Mouse (Mus musculus): ENCODE measurements around the gene Cilp. TPM values are rescaled to one million over a fixed set of nuclear protein-coding genes. Genes with fewer than 3 reads are reported as not detected.

Cilp gene
- polyA plus RNA-seq, 1 experiment from 2014 or later, result 0.82 TPM

DNA sequence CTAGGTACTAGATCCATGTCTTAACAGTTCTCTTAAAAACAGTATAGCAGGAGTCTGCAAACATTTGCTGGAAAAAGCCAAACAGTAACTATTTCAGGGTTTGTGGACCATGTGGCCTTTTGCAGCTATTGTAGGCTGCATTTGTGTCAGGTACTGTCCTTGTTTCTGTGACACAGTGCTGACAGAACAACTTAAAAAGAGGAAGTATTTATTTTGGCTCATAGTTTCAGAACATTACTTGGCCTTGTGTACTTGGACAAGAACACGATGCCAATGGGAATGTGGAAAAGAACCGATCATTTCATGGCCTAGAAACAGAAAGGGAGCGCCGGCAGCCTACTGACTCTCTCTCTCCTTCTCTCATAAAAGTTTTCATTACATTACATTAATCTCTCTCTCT, 38.6 kb downstream of the Cilp start:
- no peaks in the 10 kb centered on the region for H3K9me3 ChIP-seq (ENCODE audit: low read length)
- H3K9ac ChIP-seq (replicated peaks; ENCODE audit: low read length), result no peak overlapping the region
- no peak for ATAC-seq (ENCODE audit: low FRiP score, low TSS enrichment)
- WGBS, result 82% methylated on average over 4 of the region's 4 CpGs
- H3K4me3 ChIP-seq (ENCODE audit: low read length), result no peak overlapping the region
- peaks cover 55% of the 10 kb centered on the region for H3K36me3 ChIP-seq (ENCODE audit: insufficient read depth, low read length)
- H3K27ac ChIP-seq (ENCODE audit: low read length), result no peak overlapping the region
- H3K4me2 ChIP-seq (replicated peaks; ENCODE audit: low read depth, low read length), result no peak overlapping the region
- no peaks in the 10 kb centered on the region for H3K27me3 ChIP-seq (ENCODE audit: insufficient read depth, low read length)
- H3K4me1 ChIP-seq (ENCODE audit: insufficient read depth, low read length), result no peaks in the 10 kb centered on the region

DNA sequence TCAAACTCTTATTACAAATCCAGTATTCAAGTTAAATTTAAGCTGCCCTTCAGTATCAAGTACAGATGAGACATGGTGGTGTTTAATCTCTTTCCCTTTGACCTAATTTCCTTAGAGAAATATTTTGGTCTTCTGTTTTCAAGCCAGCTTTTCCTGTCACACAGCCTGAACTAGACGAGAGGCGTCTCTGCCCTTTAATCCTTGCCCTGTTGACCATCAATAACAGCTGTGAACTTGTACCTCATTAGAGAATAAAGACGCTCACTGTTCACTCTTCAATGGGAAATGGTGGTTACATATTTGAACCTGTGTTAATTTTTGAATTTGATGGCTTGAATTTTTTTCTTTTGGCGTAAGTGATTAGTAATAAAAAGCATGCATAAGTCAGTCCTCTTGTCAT, 39.3 kb downstream of the Cilp start:
- no peak overlapping the region for H3K9ac ChIP-seq (replicated peaks; ENCODE audit: low read length)
- no peak overlapping the region for H3K4me2 ChIP-seq (replicated peaks; ENCODE audit: low read depth, low read length)
- no peaks in the 10 kb centered on the region for H3K9me3 ChIP-seq (ENCODE audit: low read length)
- no peak overlapping the region for H3K4me3 ChIP-seq (ENCODE audit: low read length)
- ATAC-seq (ENCODE audit: low FRiP score, low TSS enrichment), result no peak
- WGBS, result 55% methylated on average over 4 of the region's 4 CpGs
- H3K27me3 ChIP-seq (ENCODE audit: insufficient read depth, low read length), result no peaks in the 10 kb centered on the region
- H3K4me1 ChIP-seq (ENCODE audit: insufficient read depth, low read length), result no peaks in the 10 kb centered on the region
- no peak overlapping the region for H3K27ac ChIP-seq (ENCODE audit: low read length)
- H3K36me3 ChIP-seq (ENCODE audit: insufficient read depth, low read length), result peaks cover 59% of the 10 kb centered on the region

DNA sequence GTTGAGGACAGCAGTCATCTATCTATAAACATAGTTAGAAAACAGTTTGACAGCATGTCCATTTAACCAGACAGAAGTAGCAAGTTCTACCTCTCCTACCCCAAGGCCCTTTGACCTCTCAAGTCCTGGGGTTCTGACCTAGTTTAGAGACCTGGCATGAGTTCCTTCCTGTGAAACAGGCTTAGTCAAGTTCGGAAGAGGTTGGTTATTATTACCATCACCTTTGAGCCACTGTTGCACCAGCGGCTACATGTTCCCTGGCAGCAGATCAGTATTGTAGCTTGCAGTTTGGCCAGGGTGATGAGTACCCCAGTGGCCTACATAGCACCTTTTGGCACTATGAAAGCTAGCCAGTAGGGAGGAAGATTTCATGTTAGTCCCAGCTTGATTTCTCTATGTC, 41.7 kb downstream of the Cilp start:
- H3K27me3 ChIP-seq (ENCODE audit: insufficient read depth, low read length), result no peaks in the 10 kb centered on the region
- no peak overlapping the region for H3K4me2 ChIP-seq (replicated peaks; ENCODE audit: low read depth, low read length)
- ATAC-seq (ENCODE audit: low FRiP score, low TSS enrichment), result no peak
- no peak overlapping the region for H3K4me3 ChIP-seq (ENCODE audit: low read length)
- 92% methylated on average over 2 of the region's 2 CpGs for WGBS
- peaks cover 52% of the 10 kb centered on the region for H3K36me3 ChIP-seq (ENCODE audit: insufficient read depth, low read length)
- H3K9me3 ChIP-seq (ENCODE audit: low read length), result no peaks in the 10 kb centered on the region
- H3K4me1 ChIP-seq (ENCODE audit: insufficient read depth, low read length), result no peaks in the 10 kb centered on the region
- no peak overlapping the region for H3K27ac ChIP-seq (ENCODE audit: low read length)
- H3K9ac ChIP-seq (replicated peaks; ENCODE audit: low read length), result no peak overlapping the region

DNA sequence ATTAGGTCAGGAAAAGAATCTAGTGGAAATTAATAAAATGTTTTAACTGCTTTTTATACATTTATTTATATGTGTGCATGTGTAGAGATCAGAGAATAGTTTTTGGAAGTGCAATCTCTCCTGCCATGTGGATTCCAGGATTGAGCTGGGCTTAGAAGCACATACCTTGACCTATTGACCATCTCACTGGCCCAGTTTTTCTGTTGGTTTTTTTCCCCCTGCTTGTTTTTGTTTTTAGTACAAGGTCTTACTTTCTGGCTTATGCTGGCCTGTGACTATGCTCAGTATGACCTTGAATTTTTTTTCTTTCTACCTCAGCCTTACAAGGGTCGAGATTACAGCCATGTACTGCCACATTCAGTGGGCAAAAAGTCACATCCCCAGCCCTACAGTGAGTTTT, 43.0 kb downstream of the Cilp start:
- H3K4me3 ChIP-seq (ENCODE audit: low read length), result no peak overlapping the region
- no peaks in the 10 kb centered on the region for H3K4me1 ChIP-seq (ENCODE audit: insufficient read depth, low read length)
- ATAC-seq (ENCODE audit: low FRiP score, low TSS enrichment), result no peak
- no peak overlapping the region for H3K27ac ChIP-seq (ENCODE audit: low read length)
- H3K9ac ChIP-seq (replicated peaks; ENCODE audit: low read length), result no peak overlapping the region
- WGBS, result 83% methylated on average over 1 of the region's 1 CpGs
- H3K36me3 ChIP-seq (ENCODE audit: insufficient read depth, low read length), result peaks cover 52% of the 10 kb centered on the region
- no peaks in the 10 kb centered on the region for H3K9me3 ChIP-seq (ENCODE audit: low read length)
- H3K27me3 ChIP-seq (ENCODE audit: insufficient read depth, low read length), result no peaks in the 10 kb centered on the region
- H3K4me2 ChIP-seq (replicated peaks; ENCODE audit: low read depth, low read length), result no peak overlapping the region

GRCm38 (mm10) chr9:65312669-65313357, 47.8 kb downstream of the Cilp start:
- Histone ChIP-seq H3K9me3 (ENCODE audit: low read length) (no peaks in the 10 kb centered on the region), H3K27ac (ENCODE audit: low read length) (no peak overlapping the region), H3K4me3 (ENCODE audit: low read length) (no peak overlapping the region), H3K9ac (replicated peaks; ENCODE audit: low read length) (no peak overlapping the region), H3K36me3 (ENCODE audit: insufficient read depth, low read length) (peaks cover 54% of the 10 kb centered on the region), H3K27me3 (ENCODE audit: insufficient read depth, low read length) (no peaks in the 10 kb centered on the region), H3K4me2 (replicated peaks; ENCODE audit: low read depth, low read length) (no peak overlapping the region), H3K4me1 (ENCODE audit: insufficient read depth, low read length) (no peaks in the 10 kb centered on the region)
- no peak for ATAC-seq (ENCODE audit: low FRiP score, low TSS enrichment)
- WGBS, result 94% methylated on average over 4 of the region's 4 CpGs

- no peak for ATAC-seq (ENCODE audit: low FRiP score, low TSS enrichment)
- Histone ChIP-seq H3K27me3 (ENCODE audit: insufficient read depth, low read length) (no peaks in the 10 kb centered on the region), H3K36me3 (ENCODE audit: insufficient read depth, low read length) (peaks cover 52% of the 10 kb centered on the region), H3K4me2 (replicated peaks; ENCODE audit: low read depth, low read length) (no peak overlapping the region), H3K4me3 (ENCODE audit: low read length) (no peak overlapping the region), H3K27ac (ENCODE audit: low read length) (no peak overlapping the region), H3K4me1 (ENCODE audit: insufficient read depth, low read length) (no peaks in the 10 kb centered on the region), H3K9ac (replicated peaks; ENCODE audit: low read length) (no peak overlapping the region), H3K9me3 (ENCODE audit: low read length) (no peaks in the 10 kb centered on the region)
- 100% methylated on average over 1 of the region's 1 CpGs for WGBS
Measured at GRCm38 (mm10) chr9:65313846-65314245, 48.9 kb downstream of the Cilp start.

DNA sequence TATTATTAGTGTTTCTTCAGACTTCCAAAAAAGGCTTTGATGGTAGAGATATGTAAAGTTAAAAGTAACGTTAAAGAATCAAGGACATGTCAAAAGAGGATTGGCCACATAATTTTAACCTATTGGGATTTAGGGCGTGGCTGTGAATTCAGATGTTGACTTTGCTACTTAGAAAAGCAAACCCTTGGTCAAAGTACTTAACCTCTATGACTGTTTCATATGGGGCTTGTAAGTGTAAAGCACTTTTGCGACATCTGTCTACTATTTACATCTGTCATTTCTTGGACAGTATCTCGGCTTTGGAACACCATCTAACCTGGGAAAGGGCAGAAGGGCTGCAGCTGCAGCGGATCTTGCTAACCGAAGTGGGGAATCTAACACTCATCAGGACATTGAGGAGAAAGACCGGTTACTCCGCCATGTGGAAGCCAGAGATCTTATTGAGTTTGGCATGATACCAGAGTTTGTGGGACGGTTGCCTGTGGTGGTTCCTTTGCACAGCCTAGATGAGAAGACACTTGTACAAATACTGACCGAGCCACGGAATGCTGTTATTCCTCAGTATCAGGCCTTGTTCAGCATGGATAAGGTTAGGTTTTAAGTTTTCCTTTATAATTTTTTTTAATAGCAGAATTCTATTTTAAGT, 57.4 kb downstream of the Cilp start:
- no peak overlapping the region for H3K9ac ChIP-seq (replicated peaks; ENCODE audit: low read length)
- 72% methylated on average over 11 of the region's 11 CpGs for WGBS
- peaks cover 51% of the 10 kb centered on the region for H3K36me3 ChIP-seq (ENCODE audit: insufficient read depth, low read length)
- no peak for ATAC-seq (ENCODE audit: low FRiP score, low TSS enrichment)
- no peak overlapping the region for H3K27ac ChIP-seq (ENCODE audit: low read length)
- H3K9me3 ChIP-seq (ENCODE audit: low read length), result no peaks in the 10 kb centered on the region
- no peak overlapping the region for H3K4me2 ChIP-seq (replicated peaks; ENCODE audit: low read depth, low read length)
- H3K27me3 ChIP-seq (ENCODE audit: insufficient read depth, low read length), result no peaks in the 10 kb centered on the region
- H3K4me3 ChIP-seq (ENCODE audit: low read length), result no peak overlapping the region
- H3K4me1 ChIP-seq (ENCODE audit: insufficient read depth, low read length), result no peaks in the 10 kb centered on the region

- H3K4me2 ChIP-seq (replicated peaks; ENCODE audit: low read depth, low read length), result no peak overlapping the region
- peaks cover 48% of the 10 kb centered on the region for H3K36me3 ChIP-seq (ENCODE audit: insufficient read depth, low read length)
- no peak overlapping the region for H3K27ac ChIP-seq (ENCODE audit: low read length)
- ATAC-seq (ENCODE audit: low FRiP score, low TSS enrichment), result no peak
- no peak overlapping the region for H3K9ac ChIP-seq (replicated peaks; ENCODE audit: low read length)
- H3K27me3 ChIP-seq (ENCODE audit: insufficient read depth, low read length), result no peaks in the 10 kb centered on the region
- no peaks in the 10 kb centered on the region for H3K4me1 ChIP-seq (ENCODE audit: insufficient read depth, low read length)
- H3K4me3 ChIP-seq (ENCODE audit: low read length), result no peak overlapping the region
- H3K9me3 ChIP-seq (ENCODE audit: low read length), result no peaks in the 10 kb centered on the region
Measured at GRCm38 (mm10) chr9:65325971-65326370, 61.0 kb downstream of the Cilp start.

GRCm38 (mm10) chr9:65327371-65327770, 62.4 kb downstream of the Cilp start:
- no peak for ATAC-seq (ENCODE audit: low FRiP score, low TSS enrichment)
- Histone ChIP-seq H3K27me3 (ENCODE audit: insufficient read depth, low read length) (no peaks in the 10 kb centered on the region), H3K27ac (ENCODE audit: low read length) (no peak overlapping the region), H3K4me3 (ENCODE audit: low read length) (no peak overlapping the region), H3K9ac (replicated peaks; ENCODE audit: low read length) (no peak overlapping the region), H3K9me3 (ENCODE audit: low read length) (no peaks in the 10 kb centered on the region), H3K36me3 (ENCODE audit: insufficient read depth, low read length) (peaks cover 46% of the 10 kb centered on the region), H3K4me2 (replicated peaks; ENCODE audit: low read depth, low read length) (no peak overlapping the region), H3K4me1 (ENCODE audit: insufficient read depth, low read length) (no peaks in the 10 kb centered on the region)
- WGBS, result 98% methylated on average over 2 of the region's 2 CpGs
